Mouse (Mus musculus) embryonic facial prominence, embryonic 15.5 days (tissue): ENCODE data around the gene Trpm3. TPM values are rescaled to one million over a fixed set of nuclear protein-coding genes. Genes with fewer than 3 reads are reported as not detected.

Experiments used
- ATAC-seq: fragments of 200-750 bp; cut with Nextera tagmentation; 2 replicates; pipeline ENCODE4 v1.8.0; 2017; ENCODE audit warnings: low read depth, moderate TSS enrichment; ENCODE audit not compliant: insufficient number of reproducible peaks, low FRiP score, low TSS enrichment
- H3K27ac ChIP-seq: fragments of 300-500 bp; sonication (generic); replicated peaks from 2 replicates; pipeline ENCODE4 v1.5.1; 2015; ENCODE audit warnings: mild to moderate bottlenecking, inconsistent platforms
- H3K27me3 ChIP-seq: fragments of 300-500 bp; sonication (generic); 2 replicates; pipeline ENCODE4 v1.6.1; 2015; ENCODE audit warnings: inconsistent platforms
- H3K36me3 ChIP-seq: fragments of 300-500 bp; sonication (generic); 2 replicates; pipeline ENCODE4 v1.6.1; 2015; ENCODE audit warnings: mild to moderate bottlenecking, inconsistent platforms
- H3K4me1 ChIP-seq: fragments of 300-500 bp; sonication (generic); 2 replicates; pipeline ENCODE4 v1.6.1; 2015; ENCODE audit warnings: inconsistent platforms
- H3K4me2 ChIP-seq: fragments of 300-500 bp; sonication (generic); replicated peaks from 2 replicates; pipeline ENCODE4 v1.6.1; 2015; ENCODE audit warnings: mild to moderate bottlenecking, inconsistent platforms
- H3K4me3 ChIP-seq: fragments of 300-500 bp; sonication (generic); replicated peaks from 2 replicates; pipeline ENCODE4 v1.5.1; 2015; ENCODE audit warnings: mild to moderate bottlenecking, inconsistent platforms
- H3K9ac ChIP-seq: fragments of 300-500 bp; sonication (generic); 2 replicates; pipeline ENCODE4 v1.6.1; 2015; ENCODE audit warnings: inconsistent platforms
- H3K9me3 ChIP-seq: fragments of 300-500 bp; sonication (generic); replicated peaks from 2 replicates; pipeline ENCODE4 v1.6.1; 2016; ENCODE audit warnings: inconsistent platforms
- WGBS: fragments of 180-500 bp; shearing (Covaris S2); methylation state at CpG from one replicate; pipeline ENCODE4 v1.1.7; 2015; 5-methylcytosine and 5-hydroxymethylcytosine counted together
- polyA plus RNA-seq: library from polyadenylated mRNA; unstranded; fragments of >200 nt; fragmentation: Nextera tagmentation; extraction: Ambion mirVana; gene quantifications from 2 replicates; pipeline ENCODE4 v1.2.1, GENCODE M21; 2015

Trpm3 gene
- polyA plus RNA-seq, 1 experiment from 2014 or later = 2.6 TPM

GRCm38 (mm10) chr19:22503469-22503868, 364.6 kb downstream of the Trpm3 start:
- Histone ChIP-seq H3K36me3 (no peaks in the 10 kb centered on the region), H3K27ac (no peak overlapping the region), H3K4me1 (no peaks in the 10 kb centered on the region), H3K4me2 (no peak overlapping the region), H3K9ac (no peak overlapping the region), H3K9me3 (no peaks in the 10 kb centered on the region), H3K4me3 (no peak overlapping the region), H3K27me3 (no peaks in the 10 kb centered on the region)
- ATAC-seq = no peak
- WGBS = 75% methylated on average over 6 of the region's 6 CpGs

GRCm38 (mm10) chr19:22518508-22518907, 379.7 kb downstream of the Trpm3 start:
- no peaks in the 10 kb centered on the region for H3K9me3 ChIP-seq
- no peak for ATAC-seq
- no peaks in the 10 kb centered on the region for H3K4me1 ChIP-seq
- H3K4me3 ChIP-seq = no peak overlapping the region
- no peaks in the 10 kb centered on the region for H3K27me3 ChIP-seq
- H3K9ac ChIP-seq = no peak overlapping the region
- no peak overlapping the region for H3K27ac ChIP-seq
- H3K4me2 ChIP-seq = no peak overlapping the region
- no peaks in the 10 kb centered on the region for H3K36me3 ChIP-seq
- 74% methylated on average over 6 of the region's 6 CpGs for WGBS

GRCm38 (mm10) chr19:22527944-22528343, 389.1 kb downstream of the Trpm3 start:
- ATAC-seq = no peak
- no peaks in the 10 kb centered on the region for H3K4me1 ChIP-seq
- H3K36me3 ChIP-seq = no peaks in the 10 kb centered on the region
- H3K9ac ChIP-seq = no peak overlapping the region
- H3K27me3 ChIP-seq = no peaks in the 10 kb centered on the region
- H3K9me3 ChIP-seq = no peaks in the 10 kb centered on the region
- no peak overlapping the region for H3K27ac ChIP-seq
- H3K4me2 ChIP-seq = no peak overlapping the region
- no peak overlapping the region for H3K4me3 ChIP-seq

DNA sequence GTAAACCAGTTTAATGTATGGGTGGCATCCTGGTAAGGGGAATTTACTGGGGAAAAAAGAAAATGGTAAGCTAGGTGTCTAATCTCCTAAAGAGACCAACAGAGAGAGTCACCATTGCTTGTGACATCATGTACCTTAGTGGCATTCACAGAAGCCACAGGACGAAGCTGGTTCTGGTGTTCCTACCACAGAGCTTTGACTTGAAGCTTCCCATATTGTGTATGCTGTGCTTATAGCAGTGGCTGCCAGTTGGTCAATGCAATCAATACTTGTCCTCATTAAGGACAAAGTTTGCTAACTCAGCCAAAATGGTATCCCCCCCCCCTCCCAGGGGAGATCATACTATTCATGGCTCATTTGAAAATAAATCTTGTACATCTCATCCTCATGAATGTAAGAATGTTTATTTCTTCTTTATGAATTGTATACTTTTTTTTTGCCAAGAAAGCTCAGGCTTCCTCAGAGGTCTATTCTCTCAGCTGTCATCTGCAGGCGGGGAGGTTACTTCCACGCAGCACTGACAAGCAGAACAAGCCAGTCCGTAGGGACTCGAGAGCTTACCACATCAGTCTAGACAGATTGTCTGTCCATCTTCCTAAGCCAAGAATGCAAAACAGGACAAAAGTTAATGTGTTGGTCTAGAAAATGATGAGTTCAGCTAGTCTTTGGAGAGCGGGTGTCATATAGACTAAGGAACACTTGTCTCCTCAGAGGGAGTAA, 404.3 kb downstream of the Trpm3 start:
- Histone ChIP-seq H3K36me3 (no peaks in the 10 kb centered on the region), H3K4me1 (no peaks in the 10 kb centered on the region), H3K4me3 (no peak overlapping the region), H3K4me2 (no peak overlapping the region), H3K27me3 (no peaks in the 10 kb centered on the region), H3K9ac (no peak overlapping the region), H3K9me3 (no peaks in the 10 kb centered on the region), H3K27ac (no peak overlapping the region)
- 77% methylated on average over 6 of the region's 6 CpGs for WGBS
- no peak for ATAC-seq

- ATAC-seq = no peak; the same call in 1 of the 2 replicates
- 20% methylated on average over 5 of the region's 5 CpGs for WGBS
- H3K9me3 ChIP-seq = no peaks in the 10 kb centered on the region
Measured at GRCm38 (mm10) chr19:22552179-22552578, 413.3 kb downstream of the Trpm3 start.

DNA sequence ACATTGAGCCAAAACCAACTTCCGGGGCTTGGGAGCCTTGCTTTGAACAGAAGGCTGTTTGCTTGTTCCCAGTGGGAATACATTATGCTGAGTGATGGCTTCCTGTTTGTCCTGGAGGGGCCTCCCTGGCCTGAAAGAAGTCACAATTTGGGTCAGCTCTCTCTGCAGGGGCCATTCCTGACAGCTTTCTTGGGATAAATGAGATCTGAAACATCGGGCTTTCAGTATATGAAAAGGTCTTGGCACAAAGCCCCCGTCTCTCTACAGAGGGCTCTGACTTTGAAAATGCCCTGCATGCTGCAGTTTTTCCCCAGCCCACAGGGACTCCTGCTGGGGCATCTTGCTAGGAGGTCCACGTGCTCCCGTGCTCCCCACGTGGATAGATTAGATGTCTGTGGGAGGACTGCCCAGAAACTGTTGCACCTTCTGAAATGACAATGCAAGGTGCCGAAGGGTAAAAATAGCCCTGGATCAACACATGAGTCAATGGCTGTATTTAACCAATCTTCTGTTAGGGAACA, 415.6 kb downstream of the Trpm3 start:
- Histone ChIP-seq H3K4me2 (no peak overlapping the region; the same call in 1 of the 2 replicates), H3K4me3 (no peak overlapping the region), H3K27me3 (no peaks in the 10 kb centered on the region), H3K27ac (no peak overlapping the region), H3K9ac (no peak overlapping the region), H3K4me1 (0 out of 2 replicates have a peak, but pooled peaks cover 5% of the 10 kb centered on the region), H3K36me3 (no peaks in the 10 kb centered on the region), H3K9me3 (no peaks in the 10 kb centered on the region)
- ATAC-seq = no peak
- WGBS = 20% methylated on average over 7 of the region's 7 CpGs

More at GRCm38 (mm10) chr19:22552179-22552578, 413.3 kb downstream of the Trpm3 start:
- Histone ChIP-seq H3K4me3 (no peak overlapping the region), H3K27me3 (no peaks in the 10 kb centered on the region), H3K4me1 (0 out of 2 replicates have a peak, but pooled peaks cover 5% of the 10 kb centered on the region), H3K9ac (no peak overlapping the region), H3K4me2 (no peak overlapping the region), H3K36me3 (no peaks in the 10 kb centered on the region), H3K27ac (no peak overlapping the region)

DNA sequence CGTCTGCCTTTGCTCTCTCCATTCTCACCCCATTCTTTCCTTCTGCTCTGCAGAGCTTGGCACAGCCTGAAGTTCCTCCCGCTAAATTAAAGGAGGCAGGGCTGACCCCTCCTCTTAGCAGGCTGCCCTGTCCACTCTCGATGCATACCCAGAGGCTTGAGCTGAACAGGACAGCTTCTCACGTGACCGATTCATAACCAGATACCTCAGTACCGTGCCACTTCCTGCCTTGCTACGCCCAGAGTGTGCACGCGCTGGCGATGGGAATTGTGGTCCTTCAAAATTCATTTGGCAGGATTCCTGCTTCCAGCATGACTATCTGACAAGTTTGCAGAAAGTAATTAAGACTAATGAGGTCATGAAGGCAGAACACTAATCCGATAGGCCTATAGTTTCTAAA, 433.6 kb downstream of the Trpm3 start:
- H3K9ac ChIP-seq = no peak overlapping the region
- H3K4me3 ChIP-seq = no peak overlapping the region
- no peaks in the 10 kb centered on the region for H3K4me1 ChIP-seq
- H3K27ac ChIP-seq = no peak overlapping the region
- no peak for ATAC-seq
- no peaks in the 10 kb centered on the region for H3K9me3 ChIP-seq
- no peak overlapping the region for H3K4me2 ChIP-seq
- no peaks in the 10 kb centered on the region for H3K36me3 ChIP-seq
- WGBS = 64% methylated on average over 11 of the region's 11 CpGs
- no peaks in the 10 kb centered on the region for H3K27me3 ChIP-seq

DNA sequence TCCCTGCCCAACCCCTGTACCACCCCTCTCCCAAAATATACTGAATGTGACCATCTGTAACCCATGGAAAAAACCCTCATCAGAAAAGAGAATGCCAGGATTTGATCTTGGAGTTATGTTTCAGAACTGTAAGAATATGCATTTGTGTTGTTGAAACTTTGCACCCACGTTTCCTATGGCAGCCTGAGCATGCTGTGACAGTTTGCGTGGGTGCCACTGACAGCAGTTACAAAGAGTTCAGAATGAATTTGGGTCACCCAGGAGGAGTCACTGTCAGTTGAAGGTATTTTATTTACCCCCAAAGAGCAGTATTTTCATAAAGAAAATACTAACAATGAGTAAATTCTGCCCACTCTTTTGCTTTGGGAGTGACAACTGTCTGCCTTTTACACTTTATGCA, 434.0 kb downstream of the Trpm3 start:
- Histone ChIP-seq H3K36me3 (no peaks in the 10 kb centered on the region), H3K27ac (no peak overlapping the region), H3K9ac (no peak overlapping the region), H3K27me3 (no peaks in the 10 kb centered on the region), H3K4me3 (no peak overlapping the region), H3K4me1 (no peaks in the 10 kb centered on the region), H3K9me3 (no peaks in the 10 kb centered on the region), H3K4me2 (no peak overlapping the region)
- no peak for ATAC-seq
- 64% methylated on average over 2 of the region's 2 CpGs for WGBS

DNA sequence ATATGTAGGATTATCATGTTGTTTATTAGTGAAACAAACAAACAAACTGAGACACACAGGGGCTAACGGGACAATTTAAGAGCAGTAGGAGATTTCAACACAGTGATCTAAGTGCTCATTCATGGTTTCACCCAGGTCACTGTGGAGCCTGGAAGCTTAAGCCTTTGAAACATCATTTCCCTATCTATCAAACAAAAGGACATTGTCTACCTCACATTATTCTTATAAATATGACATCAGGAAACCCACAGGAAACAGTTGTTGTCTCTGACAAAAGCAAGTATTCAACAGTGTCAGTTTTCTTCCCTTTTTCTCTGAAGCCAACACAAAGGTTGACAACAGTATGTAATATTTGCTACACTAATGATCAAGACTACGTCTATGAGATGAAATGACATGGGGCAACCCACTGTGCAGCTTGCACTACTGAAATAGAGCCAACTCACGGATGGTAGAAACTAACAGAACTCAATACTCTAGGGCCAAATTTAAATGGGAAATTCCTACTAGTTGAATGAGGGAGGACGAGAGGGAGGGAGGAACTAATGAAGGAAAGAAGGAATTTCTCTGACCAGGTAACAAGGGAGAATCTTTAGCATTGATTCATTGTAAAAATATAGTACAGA, 443.4 kb downstream of the Trpm3 start:
- Histone ChIP-seq H3K4me2 (no peak overlapping the region), H3K27me3 (no peaks in the 10 kb centered on the region), H3K36me3 (no peaks in the 10 kb centered on the region), H3K4me3 (no peak overlapping the region), H3K9ac (no peak overlapping the region), H3K4me1 (no peaks in the 10 kb centered on the region), H3K27ac (no peak overlapping the region), H3K9me3 (no peaks in the 10 kb centered on the region)
- ATAC-seq = no peak
- WGBS = 76% methylated on average over 4 of the region's 4 CpGs

- Histone ChIP-seq H3K36me3 (no peaks in the 10 kb centered on the region), H3K27me3 (no peaks in the 10 kb centered on the region), H3K4me3 (no peak overlapping the region), H3K9me3 (no peaks in the 10 kb centered on the region), H3K9ac (no peak overlapping the region), H3K4me2 (no peak overlapping the region), H3K27ac (no peak overlapping the region), H3K4me1 (0 out of 2 replicates have a peak, but pooled peaks cover 4% of the 10 kb centered on the region)
- no peak for ATAC-seq
- 81% methylated on average over 3 of the region's 3 CpGs for WGBS
Measured at GRCm38 (mm10) chr19:22594492-22594891, 455.6 kb downstream of the Trpm3 start.

DNA sequence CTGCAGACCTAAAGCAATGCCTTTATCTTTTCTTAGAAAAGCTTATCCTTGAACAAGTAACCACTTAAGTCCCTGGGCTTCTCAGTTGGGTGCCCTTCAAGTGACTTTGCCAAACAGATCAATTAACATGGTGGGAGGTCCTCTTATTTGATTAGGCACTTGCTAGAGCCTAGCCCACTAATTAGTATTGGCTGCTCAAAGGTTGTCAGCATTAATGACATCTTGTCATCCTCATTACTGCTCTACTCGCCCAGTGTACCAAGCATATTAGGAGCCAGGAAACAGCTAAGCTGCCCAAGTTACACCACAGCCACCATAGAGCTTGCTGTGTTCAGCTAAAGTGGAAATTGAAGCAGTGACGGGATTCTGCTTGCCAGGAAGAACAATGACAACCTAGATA, 456.4 kb downstream of the Trpm3 start:
- Histone ChIP-seq H3K27me3 (no peaks in the 10 kb centered on the region), H3K9ac (no peak overlapping the region), H3K4me2 (no peak overlapping the region), H3K4me1 (0 out of 2 replicates have a peak, but pooled peaks cover 4% of the 10 kb centered on the region), H3K4me3 (no peak overlapping the region), H3K27ac (no peak overlapping the region), H3K9me3 (no peaks in the 10 kb centered on the region), H3K36me3 (no peaks in the 10 kb centered on the region)
- no peak for ATAC-seq
- 57% methylated on average over 2 of the region's 2 CpGs for WGBS
